Mouse (Mus musculus) right cerebral cortex, postnatal 4 days (tissue): ENCODE results near the gene Myo1d.
A peak's percentile ranks its signal among the peaks of the same experiment; 100 is the strongest.

ENCODE experiments used
- DNase-seq: peaks from one replicate; pipeline ENCODE4 v3.0.0-alpha.2; 2022

Myo1d gene

DNA sequence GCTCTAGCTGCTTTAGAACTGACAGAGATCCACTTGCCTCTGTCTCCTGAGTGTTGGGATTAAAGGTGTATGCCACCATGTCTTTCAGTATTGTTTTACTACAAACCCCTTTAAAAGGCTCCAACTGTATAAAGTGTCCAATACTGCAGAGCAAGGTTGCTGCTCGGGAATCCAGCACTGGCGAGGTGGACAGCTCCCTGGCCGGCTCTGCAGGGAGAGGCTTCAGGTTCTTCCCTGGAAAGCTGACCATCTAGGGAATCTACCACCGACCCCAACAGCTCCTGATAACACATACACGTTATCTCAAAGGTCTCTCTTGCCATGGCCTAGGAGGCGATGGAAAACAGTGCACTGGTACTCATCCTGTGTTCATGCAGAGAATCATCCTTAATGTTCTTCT lies 166.3 kb downstream of the Myo1d start:
- no peak for DNase-seq

GRCm38 (mm10) chr11:80602707-80603441 lies 177.0 kb downstream of the Myo1d start:
- peak; percentile 57 for DNase-seq

DNA sequence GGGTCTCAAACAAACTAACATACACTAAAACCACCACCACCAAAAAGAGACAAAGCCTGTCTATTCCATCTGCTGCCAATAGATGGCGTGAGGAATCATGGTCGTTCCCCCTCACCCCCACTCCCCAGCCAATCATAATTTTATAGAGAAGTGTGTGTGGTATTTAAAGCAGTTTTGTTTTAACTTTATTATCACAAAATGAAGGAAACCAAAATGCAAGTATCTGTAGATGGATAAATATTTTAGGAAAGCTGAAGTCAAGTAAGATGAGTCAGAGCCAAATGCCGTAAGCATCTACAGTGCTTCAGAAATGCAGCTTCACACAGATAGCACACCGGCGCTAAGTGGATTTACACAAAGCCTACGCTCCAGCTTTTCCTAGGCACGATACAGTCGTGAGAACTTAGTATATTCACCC lies 177.8 kb downstream of the Myo1d start:
- DNase-seq = no peak

- DNase-seq = no peak
Observed at GRCm38 (mm10) chr11:80601040-80601864, 178.6 kb downstream of the Myo1d start.

DNA sequence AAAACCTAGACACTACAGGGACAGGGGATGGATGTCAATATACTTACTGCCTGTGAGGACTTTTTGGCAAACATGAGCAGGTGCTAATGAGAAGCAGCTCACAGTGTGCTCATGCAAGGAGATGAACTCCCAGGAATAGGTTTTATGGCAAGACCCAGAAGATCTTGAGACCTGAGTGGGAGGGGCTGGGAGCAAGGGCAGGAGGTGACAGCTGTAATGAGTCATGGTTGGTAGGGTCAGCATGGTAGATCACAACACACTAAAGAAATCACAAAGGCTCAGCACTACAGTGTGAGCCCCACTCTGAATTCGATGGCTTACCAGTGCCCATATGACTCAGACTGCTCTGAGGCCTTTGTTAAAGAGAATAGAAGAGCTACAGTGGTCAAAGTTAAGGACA lies 184.3 kb downstream of the Myo1d start:
- DNase-seq = no peak

GRCm38 (mm10) chr11:80589387-80589786 lies 190.4 kb downstream of the Myo1d start:
- no peak for DNase-seq

- DNase-seq = no peak
Observed at GRCm38 (mm10) chr11:80585761-80586160, 194.1 kb downstream of the Myo1d start.

- no peak for DNase-seq
Observed at GRCm38 (mm10) chr11:80585211-80585610, 194.6 kb downstream of the Myo1d start.

GRCm38 (mm10) chr11:80580494-80580893 lies 199.3 kb downstream of the Myo1d start:
- no peak for DNase-seq

DNA sequence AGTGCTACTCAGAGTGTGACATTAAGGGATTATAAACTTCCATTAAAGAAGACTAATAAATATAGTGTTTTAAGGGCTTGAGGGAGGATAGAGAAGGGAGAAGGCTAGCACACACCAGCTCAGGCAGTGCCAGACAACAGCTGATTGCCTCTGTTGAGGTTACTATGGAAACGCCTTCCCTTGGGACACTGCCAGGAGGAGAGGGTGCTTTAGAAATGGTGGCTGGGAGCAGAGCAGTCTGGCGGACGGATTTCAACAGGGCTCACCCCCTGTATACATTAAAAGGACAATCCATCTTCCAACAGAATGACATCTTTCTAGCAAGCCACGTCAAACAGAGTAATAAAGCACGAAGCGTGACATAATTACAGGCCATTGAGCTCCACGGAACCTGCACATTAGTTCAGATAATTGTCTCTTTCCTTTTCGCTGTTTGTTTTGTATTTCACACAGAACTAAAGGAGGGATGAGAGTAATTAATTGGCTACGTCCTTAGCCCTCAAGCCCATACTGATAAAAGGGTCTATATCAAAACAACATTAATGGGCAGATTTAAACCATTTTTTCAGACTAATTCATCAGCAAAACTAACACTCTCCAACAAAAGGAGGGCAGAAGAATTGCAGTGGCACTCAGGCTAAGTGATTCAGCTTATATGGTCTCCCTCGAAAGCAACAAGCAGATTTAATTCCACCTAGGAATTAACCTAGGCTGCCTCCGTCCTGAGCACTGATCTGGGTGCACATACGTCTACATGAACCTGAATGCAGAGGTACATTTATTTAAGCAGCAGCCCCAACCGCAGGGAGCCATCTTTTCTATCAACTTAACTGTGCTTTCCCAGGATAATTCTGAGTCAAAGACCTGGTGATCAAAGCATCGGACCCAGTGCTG lies 201.8 kb downstream of the Myo1d start:
- DNase-seq = peak; percentile 93

DNA sequence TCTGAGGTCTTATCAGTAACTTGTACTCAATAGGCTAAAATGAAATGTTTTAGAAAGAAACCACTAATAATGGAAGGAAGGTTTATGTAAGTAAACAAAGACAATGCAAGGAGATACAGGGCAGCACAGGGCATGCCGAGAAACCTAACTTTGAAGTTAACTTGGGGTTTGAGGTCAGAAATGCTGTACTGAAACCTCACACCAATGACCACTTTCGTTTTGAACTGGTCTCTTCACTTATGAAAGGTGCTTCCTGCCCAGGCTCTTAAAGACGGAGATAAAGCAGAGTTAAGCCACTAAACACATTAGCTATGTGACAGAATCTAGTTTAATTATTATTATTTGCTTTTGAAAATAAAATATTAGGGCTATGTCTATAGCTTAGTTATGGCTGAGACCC lies 204.0 kb downstream of the Myo1d start:
- DNase-seq = no peak

- no peak for DNase-seq
Observed at GRCm38 (mm10) chr11:80566286-80566685, 213.5 kb downstream of the Myo1d start.

DNA sequence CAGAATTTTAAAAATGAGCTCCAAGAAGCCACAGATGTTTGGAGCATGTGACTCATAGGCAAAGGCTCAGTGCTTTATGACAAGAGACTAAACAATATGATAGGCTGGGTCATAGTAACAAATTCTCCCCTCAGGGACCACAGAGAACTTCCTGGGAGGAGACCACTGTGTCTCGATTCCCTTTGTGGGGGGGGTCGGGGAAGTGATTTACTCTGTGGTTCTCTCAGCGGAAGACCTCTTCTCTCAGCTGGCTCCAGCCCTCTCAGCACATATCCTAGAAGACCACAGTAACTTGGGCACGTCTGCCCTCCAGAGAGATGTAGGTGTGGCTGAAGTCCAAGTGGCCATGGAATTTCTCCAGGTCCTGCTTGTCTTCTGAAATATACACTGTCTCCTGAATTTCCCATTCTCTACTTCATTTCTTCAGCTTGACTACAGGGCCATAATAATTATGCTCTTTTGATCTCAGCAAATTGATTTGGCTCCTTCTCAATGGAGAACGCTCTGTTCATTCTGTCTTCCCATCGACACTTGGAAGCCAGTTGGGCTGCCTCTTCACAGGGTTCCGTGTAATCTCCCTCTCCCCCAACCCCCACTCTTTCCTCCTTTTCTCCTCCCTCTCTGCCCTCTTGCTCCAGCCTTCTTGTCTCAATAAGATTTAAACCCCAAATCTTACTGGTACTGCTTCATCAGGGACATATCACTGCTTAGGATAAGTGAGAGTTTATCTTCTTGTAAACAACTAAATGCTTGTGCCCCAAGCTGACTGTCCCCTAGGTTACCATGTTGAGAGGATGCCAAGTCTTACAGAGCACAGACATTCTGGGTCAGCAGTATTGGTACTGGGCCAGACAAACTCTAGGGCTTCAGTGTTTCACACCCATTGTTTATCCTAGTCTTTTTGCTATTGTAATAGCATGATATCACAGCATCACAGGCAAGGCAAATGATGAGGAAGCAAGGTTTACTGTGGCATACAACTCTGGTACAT lies 214.6 kb downstream of the Myo1d start:
- no peak for DNase-seq

DNA sequence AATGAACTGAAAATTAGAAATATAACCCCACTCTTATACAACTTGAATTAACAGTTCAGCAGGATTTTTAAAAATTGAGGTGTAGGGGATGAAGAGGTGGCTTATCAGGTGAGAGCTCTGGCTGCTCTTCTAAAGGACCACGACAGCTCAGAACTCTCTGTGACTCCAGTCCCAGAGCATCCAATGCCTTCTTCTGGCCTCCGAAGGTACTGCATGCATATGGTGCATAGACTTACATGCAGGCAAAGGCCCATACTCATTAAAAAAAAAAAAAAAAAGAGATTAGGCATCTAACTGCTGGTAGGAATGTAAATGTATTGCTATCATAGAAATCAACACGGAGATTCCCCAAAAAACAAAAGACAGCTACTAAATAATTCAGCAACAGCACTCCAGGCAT lies 217.3 kb downstream of the Myo1d start:
- peak; percentile 45 for DNase-seq

DNA sequence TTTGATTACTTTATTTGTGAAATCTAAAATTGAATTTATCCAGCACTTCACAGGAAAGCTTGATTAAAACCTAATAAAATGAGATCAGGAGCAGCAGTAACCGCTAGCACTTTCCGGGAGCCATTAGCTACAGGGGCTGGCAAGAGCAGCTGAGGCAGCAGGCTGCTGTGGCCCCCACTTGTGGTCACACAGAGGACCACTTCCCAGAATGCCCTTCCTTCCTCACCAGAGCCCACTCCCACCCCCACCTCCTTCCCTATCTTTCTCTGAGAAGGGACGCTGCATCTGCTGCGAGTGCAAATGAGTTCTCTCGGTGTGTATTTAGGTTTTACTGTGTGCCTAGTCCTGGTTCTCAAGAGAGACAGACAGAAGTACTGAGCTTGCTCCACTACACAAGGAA lies 219.1 kb downstream of the Myo1d start:
- no peak for DNase-seq

DNA sequence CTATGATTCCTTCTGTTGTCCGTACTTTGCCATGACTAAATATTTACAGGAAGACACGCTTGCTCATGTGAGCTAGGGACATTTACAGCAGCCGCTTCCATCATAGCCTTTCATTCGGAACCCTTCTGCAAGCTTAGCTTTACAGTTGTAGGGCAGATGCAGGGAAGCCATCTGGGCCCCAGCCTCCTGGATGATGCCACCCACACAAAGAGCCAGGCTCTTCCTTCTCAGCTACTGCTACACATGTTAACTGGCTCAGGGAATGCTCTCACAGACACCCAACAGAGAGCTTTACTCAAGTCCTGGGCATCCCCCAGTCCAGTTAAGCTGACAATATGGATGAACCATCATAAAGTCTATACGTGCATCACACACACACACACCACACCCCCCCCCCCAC lies 224.4 kb downstream of the Myo1d start:
- DNase-seq = no peak

DNA sequence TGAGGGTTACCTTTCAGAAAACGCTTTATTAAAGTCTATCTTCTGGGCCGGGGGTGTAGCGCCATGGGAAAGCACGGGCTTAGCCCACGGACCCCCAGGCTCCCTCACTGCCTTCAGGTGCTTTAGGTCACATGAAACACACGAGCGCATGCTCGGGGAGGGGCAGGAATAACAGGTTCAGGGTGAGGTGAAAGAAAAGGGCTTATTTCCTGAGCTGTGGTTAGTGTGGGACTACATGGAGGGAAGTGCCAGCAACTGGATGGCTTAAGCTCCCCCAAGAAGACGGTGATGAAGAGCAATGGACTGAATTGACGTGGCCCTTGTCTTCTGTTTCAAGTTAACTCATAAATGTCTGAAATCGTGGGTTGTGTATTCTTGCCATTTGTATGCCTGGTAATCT lies 226.8 kb downstream of the Myo1d start:
- DNase-seq = no peak

GRCm38 (mm10) chr11:80551634-80552033 lies 228.2 kb downstream of the Myo1d start:
- no peak for DNase-seq

- DNase-seq = peak; percentile 25
Observed at GRCm38 (mm10) chr11:80550264-80550663, 229.6 kb downstream of the Myo1d start.

DNA sequence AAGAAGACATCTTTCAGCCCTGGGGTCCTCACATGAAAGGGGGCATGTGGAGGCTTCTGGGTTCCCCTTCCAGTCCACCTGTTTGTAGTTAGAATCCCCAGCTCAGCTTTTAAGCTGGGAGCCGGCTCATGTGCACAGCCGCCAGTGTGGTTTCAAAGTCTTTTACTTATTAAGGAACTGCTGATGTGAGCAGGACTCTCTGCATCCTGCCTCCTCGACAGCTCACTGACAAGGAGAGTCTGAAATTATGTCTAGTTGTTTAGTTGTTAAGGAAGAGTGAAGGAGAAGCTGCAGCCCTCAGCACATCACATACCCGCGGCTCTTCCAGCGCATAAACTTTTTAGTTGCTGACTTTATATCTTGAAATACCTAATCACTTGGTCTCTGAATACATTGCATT lies 230.0 kb downstream of the Myo1d start:
- no peak for DNase-seq

DNA sequence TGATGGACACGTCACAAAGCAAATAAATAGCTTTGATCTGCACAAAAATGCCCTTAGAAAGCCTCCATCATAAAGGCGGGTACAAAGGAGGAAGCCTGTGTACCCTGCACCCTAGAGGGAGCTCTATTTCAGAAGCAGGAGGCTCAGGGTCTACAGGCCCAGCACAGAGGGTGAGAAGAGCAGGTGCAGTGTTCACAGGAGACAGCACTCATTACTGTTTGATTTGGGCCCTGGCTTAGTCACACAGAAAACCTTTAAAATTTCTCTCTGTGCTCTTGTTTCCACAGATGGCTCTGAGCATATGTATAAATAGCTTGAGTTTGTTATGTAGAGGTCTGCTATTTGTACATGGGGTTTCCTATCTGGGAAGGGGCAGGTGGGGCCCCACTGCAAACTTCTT lies 233.6 kb downstream of the Myo1d start:
- no peak for DNase-seq

DNA sequence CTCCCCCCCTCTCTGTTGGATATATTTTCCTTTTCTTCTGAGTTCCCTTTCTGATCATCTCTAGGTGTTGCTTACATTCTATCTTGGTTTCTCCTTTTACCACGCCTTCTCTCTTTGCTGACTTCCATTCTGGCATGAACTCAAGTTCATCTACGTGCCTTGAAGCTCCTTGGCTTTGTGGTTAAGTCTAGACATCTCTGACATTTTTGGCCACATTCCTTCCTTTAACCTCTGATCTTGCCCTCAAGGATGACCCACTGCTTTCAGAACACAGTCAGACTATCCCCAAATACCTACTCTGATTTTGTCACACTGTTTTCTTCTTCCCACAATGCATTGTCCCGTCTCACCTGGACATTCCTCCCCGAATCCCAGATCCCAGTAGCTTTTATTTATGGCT lies 240.8 kb downstream of the Myo1d start:
- no peak for DNase-seq
